Mouse (Mus musculus): ENCODE measurements around the gene Odf3.

Gene Odf3

DNA sequence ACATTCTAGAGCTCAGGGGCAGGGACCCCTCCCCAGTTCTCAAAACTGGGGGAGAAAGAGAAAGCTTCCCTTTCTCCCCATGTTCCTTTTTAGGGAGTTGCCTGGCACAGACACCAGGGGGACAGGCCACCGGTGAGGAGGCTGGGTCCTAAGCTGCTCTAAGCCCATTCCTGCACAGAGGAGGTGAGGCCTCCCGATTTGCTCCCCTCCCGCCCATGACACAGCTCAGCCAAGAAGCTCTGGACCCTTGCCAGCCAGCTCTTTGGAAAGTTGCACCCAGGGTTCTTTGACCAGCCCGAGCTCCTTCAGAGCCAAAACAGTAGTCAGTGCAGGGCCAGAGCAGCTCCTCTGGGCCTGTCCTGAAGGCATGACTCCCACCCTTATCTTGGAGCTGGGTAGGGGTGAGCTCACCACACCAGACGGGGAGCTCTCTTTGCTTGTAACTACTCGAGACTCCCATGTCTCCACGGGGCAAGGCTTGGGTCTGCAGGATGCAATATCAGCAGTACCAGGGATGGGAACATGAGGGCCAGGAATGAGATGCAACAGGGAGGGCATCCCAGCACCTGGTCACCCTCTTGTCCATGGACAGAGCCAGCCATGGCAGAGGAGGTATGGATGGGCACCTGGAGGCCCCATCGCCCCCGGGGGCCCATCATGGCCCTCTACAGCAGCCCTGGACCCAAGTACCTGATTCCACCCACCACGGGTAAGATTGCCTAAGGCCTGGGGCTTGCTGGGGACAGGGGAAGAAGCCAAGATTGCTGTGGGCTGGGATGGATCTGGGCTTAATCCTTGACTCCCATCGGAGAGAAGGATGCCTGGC is at the start of gene Odf3:
Odf3 (plus strand) TSS at position 51 of the 826 bp plus-strand sequence.
- no peak for DNase-seq (ENCODE audit: low spot score)

GRCm38 (mm10) chr7:140798212-140798611 is 49.4 kb upstream of the Odf3 start:
- DNase-seq (ENCODE audit: low spot score) = no peak

DNA sequence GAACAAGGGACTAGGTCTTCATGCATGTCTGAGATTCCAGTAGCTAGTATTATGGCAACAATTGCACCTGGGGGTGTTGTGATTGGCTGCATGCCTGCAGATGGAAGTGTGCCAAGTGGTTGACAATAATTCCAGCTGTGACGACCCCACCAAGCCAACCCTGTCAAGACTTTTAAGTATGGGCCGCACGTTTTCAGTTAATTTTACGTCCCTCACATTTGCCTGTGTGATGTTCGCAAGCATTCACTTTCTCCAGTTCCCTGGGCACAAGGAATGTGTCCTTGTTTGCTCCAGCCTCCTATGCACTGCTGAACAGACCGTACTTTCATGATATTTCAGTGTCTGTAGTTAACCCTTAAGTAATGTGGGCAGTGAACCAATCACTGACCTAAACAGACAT is 45.0 kb upstream of the Odf3 start:
- no peak for DNase-seq (ENCODE audit: low spot score)

DNA sequence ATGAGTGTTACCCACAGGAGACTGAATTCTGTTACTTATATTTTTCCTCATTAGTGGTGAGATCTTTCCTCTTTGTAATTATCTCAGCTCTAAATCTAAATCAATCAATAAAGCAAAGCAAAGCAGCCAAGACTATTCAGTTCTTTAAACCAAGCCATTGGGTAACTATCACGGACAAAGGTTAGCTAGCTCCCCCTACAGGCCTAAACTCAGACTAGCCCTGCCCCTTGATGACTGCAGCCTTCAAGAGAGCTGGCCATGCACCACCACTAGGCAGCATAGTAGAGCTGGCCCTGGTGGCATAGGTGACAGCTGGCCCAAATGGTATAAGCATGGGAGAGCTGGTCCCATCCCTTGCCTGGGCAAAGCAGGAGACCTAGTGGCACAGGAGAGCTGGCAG is 41.9 kb upstream of the Odf3 start:
- peak; percentile 59 for DNase-seq (ENCODE audit: low spot score)

DNA sequence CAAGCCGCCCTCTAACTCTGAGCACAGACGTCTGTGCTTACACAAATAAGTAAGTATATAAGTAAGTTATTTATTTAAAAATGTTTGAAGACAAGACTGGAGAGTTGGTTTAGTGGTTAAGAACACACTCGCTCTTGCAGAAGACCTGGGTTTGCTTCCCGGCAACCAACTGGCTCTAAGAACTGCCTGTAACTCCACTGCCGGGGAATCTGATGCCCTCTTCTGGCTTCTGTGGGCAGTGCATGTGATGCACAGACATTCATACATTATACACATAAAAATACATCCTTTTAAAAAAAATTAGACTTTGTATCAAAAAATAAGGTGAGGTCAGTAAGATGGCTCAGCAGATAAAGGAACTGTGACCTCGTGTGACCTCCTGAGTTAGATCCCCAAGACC is 37.1 kb upstream of the Odf3 start:
- no peak for DNase-seq (ENCODE audit: low spot score)

- DNase-seq (ENCODE audit: low spot score) = no peak
Observed at GRCm38 (mm10) chr7:140811714-140812113, 35.9 kb upstream of the Odf3 start.

DNA sequence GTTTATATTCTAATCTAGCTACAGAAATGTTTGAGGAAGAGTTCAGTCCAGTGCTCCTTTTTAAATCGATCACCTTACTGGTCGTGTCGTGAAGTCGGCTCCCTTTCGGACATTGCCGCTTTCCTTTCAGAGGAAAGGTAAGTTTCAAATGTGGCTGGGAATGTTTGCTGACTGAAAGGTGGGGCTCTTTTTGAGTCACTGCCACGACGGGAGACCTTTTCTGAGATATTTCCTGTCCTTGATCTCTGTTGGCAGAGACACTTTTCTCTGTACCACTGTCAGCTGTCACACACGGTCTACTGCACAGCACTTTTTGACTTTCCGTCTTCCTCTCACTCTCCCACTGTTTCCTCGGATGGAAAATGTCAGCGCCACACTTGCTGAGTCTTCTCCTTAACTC is 34.8 kb upstream of the Odf3 start:
- no peak for DNase-seq (ENCODE audit: low spot score)

DNA sequence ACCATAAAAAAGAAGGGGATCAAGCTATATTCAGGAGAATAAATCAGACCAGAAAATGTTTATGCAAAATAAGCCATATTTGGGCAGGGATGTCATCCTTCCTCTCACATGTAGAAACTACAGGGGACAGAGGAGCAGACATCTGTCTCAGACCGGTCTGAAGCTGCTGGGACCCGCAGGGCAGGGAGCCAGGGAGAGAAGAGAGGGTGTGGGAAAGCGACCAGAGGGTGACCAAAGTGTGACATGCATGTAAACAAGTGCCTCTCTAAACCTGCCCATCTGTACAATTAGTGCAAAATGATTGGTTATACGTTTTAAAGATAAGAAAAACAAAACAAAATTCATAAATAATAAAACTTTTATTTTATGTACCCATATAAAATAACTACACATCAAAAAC is 27.4 kb upstream of the Odf3 start:
- no peak for DNase-seq (ENCODE audit: low spot score)

- no peak for DNase-seq (ENCODE audit: low spot score)
Observed at GRCm38 (mm10) chr7:140821305-140821652, 26.3 kb upstream of the Odf3 start.

- no peak for DNase-seq (ENCODE audit: low spot score)
Observed at GRCm38 (mm10) chr7:140821653-140822329, 25.8 kb upstream of the Odf3 start, which contains the start of gene Zfp941. Gene Zfp941, minus strand, starts transcription at chr7:140822178.

GRCm38 (mm10) chr7:140822731-140823130 is 24.9 kb upstream of the Odf3 start:
- no peak for DNase-seq (ENCODE audit: low spot score)

GRCm38 (mm10) chr7:140828171-140828881 is 19.3 kb upstream of the Odf3 start:
- DNase-seq (ENCODE audit: low spot score) = peak; percentile 60

GRCm38 (mm10) chr7:140831447-140831846 is 16.2 kb upstream of the Odf3 start:
- DNase-seq (ENCODE audit: low spot score) = no peak

DNA sequence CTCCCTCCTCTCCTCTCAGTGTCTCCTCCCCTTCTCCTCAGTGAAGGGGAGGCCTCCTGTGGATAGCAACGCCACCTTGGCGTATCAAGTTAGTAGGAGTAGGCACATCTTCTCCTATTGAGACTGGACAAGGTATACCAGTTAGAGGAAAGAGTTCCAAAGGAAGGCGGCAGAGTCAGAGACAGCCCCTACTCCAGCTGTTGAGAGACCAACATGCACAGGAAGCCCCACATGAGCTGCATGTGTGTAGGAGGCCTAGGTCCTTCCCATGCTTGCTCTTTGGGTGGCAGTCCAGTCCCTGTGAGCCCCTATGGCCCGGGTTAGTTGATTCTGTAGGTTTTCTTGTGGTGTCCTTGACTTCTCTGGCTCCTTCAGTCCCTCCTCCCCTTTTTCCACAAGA is 14.3 kb upstream of the Odf3 start:
- no peak for DNase-seq (ENCODE audit: low spot score)

- DNase-seq (ENCODE audit: low spot score) = peak; percentile 74
Observed at GRCm38 (mm10) chr7:140834968-140835757, 12.4 kb upstream of the Odf3 start, which contains the start of gene Urah. Gene Urah, plus strand, starts transcription at chr7:140835018.

DNA sequence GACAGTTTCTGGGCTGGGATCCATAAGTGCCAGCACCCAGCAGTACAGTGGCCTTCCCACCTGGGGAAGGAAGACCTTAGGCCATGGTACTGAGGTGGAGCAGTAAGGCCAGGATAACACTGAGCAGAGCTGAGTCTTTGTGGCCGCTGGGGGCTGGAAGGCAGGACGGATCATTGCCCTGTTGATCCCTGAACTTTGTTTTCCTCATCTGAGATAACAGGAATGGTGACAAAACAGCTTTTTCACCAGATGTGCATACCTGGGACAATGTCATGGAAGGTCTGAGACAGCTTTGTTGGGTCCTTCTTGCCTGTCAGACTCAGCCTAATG is 11.9 kb upstream of the Odf3 start:
- no peak for DNase-seq (ENCODE audit: low spot score)

DNA sequence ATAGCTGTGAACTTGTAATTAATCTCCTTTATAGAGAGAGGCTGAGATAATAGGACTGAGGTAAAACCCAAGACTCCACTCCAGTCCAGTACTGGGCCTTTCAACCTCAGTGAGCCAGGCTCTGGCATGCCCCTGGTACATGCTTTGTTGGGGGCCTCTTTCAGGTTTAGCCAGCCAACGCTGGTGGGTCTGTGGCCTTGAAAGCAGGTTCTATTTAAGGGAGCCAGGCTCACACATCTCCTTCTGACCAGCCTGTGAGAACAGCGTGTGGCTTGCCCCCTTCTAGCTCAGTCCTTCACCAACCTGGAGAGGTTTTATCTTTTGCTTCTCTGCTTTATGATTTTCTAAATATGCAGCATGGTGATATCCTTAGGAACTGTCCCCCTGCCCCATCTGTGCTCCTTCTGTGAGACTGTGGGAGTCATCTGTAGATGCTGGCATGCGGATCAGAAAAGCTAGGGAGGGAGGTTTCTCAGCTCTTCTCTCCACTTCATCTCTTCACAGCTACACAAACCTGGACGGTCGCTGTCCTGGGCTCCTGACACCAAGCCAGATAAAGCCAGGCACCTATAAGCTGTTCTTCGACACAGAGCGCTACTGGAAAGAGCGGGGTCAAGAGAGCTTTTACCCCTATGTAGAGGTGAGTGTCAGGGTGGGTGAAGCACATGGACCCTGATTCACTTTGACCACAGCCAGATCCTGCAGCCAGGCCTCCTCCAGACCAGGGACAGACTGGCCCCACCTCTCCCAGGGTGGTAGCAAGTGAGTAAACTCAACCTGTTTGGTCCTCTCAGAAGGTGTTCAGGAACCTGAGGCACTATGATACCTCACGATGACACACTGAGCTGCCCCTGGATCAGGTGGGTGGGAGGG is 11.1 kb upstream of the Odf3 start:
- no peak for DNase-seq (ENCODE audit: low spot score)

DNA sequence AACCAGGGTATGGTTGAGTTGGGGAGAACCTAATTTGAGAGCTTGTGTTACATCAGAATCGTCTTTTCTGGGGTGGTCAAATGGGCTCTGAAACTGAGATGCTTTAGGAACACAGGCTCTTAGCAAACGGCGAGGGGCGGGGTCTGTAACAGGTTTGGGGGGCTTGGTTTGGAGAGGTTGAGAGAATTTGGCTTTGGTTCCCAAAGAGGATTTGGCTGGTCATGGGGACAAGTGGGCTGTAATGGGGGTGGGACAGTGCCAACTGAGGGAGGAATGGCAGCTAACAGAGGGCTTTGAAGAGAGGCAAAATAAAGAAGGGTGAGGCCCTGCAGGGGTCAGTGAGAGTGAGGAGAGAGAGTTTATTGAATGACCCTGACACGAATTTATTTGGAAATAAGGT is 8.0 kb upstream of the Odf3 start:
- DNase-seq (ENCODE audit: low spot score) = no peak

GRCm38 (mm10) chr7:140840750-140841735 is 6.6 kb upstream of the Odf3 start:
- no peak for DNase-seq (ENCODE audit: low spot score)

DNA sequence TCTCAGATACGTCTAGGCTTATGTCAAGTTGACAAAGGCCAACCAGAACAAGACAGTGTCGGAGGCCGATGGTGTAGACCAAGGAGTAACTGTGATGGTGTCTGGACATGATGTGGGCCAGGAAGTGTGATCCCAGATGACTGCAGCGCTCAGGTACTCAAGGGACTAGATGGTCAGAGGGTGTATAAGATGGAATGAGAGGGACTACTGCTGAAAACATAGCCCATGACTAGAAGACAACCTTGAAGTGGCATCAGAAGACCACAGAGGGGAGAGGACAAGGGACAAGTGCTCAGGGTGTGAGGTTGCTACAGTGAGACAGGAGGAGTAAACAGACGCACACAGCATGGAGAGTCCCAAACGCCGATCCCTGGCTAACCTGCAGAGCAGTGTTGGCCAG is 3.8 kb upstream of the Odf3 start:
- DNase-seq (ENCODE audit: low spot score) = no peak
